Mouse (Mus musculus): Measurements from ENCODE around the gene Osbpl5. TPM values are rescaled to one million over a fixed set of nuclear protein-coding genes. Genes with fewer than 3 reads are reported as not detected.

Gene Osbpl5
- polyA plus RNA-seq (2016; fragmentation: Nextera tagmentation; extraction: Ambion mirVana) = 36.6 and 40.3 TPM in 2 replicates

DNA sequence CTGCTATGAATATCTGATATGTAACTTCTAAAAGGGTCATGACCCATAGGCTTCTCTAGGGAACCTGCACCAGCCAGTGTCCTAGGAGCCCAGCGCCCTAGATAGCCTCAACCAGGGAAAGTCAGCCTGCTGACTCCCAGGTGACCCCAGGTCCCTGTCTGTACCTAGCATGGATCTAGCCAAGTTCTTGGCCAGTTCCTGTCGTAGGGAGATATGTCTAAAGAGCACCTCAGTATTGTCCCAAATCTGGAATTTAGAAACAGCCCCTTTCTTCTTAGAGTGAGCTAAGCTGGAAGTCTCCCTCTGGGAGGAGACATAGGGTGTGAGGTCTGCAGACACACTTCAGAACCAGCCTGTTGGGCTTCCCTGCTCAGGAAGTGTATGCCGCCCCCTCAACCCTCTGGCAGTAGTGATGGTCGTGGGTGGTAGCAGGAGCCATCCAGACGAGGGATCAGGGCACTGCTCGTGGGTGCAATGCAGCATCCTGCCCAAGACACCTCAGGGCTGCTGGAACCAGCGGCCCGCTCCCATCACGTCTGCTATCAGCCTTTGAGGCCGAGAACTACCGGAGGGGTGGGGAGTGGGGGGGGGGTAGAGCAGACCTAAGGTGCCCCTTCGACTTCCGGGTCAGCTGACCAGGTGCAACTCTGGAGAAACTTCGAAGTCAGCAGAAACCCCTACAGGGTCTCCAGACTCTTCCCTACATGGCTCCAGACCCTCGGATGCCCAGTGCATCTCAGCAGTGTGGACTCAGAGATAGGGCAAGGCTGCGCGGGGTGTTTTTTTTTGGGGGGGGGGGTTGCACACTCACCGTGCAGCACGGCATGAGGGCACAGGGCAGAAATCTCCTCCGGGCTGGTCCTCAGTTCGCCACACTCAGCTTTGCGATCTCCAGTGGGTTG lies at the start of gene Osbpl5:
TSS of gene Osbpl5 (minus strand) at position 861 of the 902 bp plus-strand sequence.
- H3K4me1 ChIP-seq (replicated peaks) = peaks cover 28% of the 10 kb centered on the region
- peaks cover 43% of the 10 kb centered on the region for H3K27me3 ChIP-seq (replicated peaks)
- 23% methylated on average over 22 of the region's 22 CpGs for WGBS
- peak; percentile 15 for ATAC-seq (ENCODE audit: insufficient number of reproducible peaks, low FRiP score)
- peak within 1 kb of the TSS; percentile 68 for H3K4me2 ChIP-seq
- no peaks in the 10 kb centered on the region for H3K9me3 ChIP-seq (replicated peaks)
- peak within 1 kb of the TSS; percentile 24; the same call in 1 of the 2 replicates for H3K9ac ChIP-seq
- H3K36me3 ChIP-seq = no peaks in the 10 kb centered on the region
- no peak within 1 kb of the TSS for H3K27ac ChIP-seq (ENCODE audit: poor library complexity, severe bottlenecking)
- peak within 1 kb of the TSS; percentile 35 for H3K4me3 ChIP-seq

- Histone ChIP-seq H3K27ac (ENCODE audit: poor library complexity, severe bottlenecking) (no peak overlapping the region), H3K27me3 (replicated peaks) (no peaks in the 10 kb centered on the region), H3K36me3 (peaks cover 91% of the 10 kb centered on the region), H3K4me2 (no peak overlapping the region), H3K4me1 (replicated peaks) (no peaks in the 10 kb centered on the region), H3K9ac (no peak overlapping the region), H3K9me3 (replicated peaks) (no peaks in the 10 kb centered on the region), H3K4me3 (no peak overlapping the region)
- WGBS = 68% methylated on average over 5 of the region's 5 CpGs
- ATAC-seq (ENCODE audit: insufficient number of reproducible peaks, low FRiP score) = no peak
These were observed 48.4 kb upstream of the Osbpl5 start for GRCm38 (mm10) chr7:143805199-143805624.

DNA sequence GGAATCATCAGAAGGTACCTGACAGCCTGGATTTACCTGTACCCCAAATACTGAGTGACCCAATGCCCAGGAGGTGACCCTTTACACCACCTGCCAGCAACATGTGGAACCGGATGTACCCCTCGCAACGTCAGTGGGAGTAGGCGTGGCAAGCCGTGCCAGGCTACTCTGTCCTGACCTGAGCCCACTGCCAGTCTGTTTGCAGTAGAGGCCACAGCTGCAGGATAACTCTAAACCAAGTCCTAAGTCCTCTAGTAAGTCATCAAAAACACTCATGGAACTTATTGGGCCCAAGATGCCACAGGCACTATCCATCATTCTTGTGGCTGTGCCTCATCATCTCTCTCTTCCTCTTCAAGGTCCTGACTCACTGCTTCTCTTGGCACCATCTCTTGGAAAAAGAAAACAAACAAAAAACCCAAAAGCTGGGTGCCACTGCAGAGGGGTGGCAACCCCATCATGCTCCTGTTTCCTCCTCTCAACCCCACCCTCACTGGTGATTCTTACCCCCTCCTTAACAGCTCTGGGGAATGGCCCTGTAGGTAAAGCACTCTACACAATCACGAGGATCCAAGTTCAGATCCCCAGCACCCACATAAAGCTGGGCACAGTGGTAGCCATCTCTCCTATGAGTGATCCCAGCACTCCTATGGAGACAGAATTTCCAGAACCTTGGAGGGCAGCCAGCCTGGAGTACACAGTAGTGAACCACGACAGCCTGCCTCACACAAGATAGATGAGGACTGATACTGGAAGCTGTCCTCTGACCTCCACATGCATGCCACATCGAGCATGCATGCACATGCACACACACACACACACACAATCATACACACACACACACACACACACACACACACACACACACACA lies 44.6 kb upstream of the Osbpl5 start:
- 93% methylated on average over 8 of the region's 8 CpGs for WGBS
- no peak for ATAC-seq (ENCODE audit: insufficient number of reproducible peaks, low FRiP score)
- peaks cover 92% of the 10 kb centered on the region for H3K36me3 ChIP-seq

GRCm38 (mm10) chr7:143800770-143801169 lies 44.0 kb upstream of the Osbpl5 start:
- 86% methylated on average over 1 of the region's 1 CpGs for WGBS
- no peaks in the 10 kb centered on the region for H3K4me1 ChIP-seq (replicated peaks)
- H3K4me2 ChIP-seq = no peak overlapping the region
- H3K9me3 ChIP-seq (replicated peaks) = no peaks in the 10 kb centered on the region
- no peak overlapping the region for H3K27ac ChIP-seq (ENCODE audit: poor library complexity, severe bottlenecking)
- no peaks in the 10 kb centered on the region for H3K27me3 ChIP-seq (replicated peaks)
- no peak overlapping the region for H3K9ac ChIP-seq
- no peak for ATAC-seq (ENCODE audit: insufficient number of reproducible peaks, low FRiP score)
- no peak overlapping the region for H3K4me3 ChIP-seq
- peaks cover 93% of the 10 kb centered on the region for H3K36me3 ChIP-seq

More for the DNA sequence above, 44.6 kb upstream of the Osbpl5 start:
- H3K27me3 ChIP-seq (replicated peaks) = no peaks in the 10 kb centered on the region
- no peak overlapping the region for H3K9ac ChIP-seq
- no peak overlapping the region for H3K4me2 ChIP-seq
- no peak overlapping the region for H3K4me3 ChIP-seq
- no peak overlapping the region for H3K27ac ChIP-seq (ENCODE audit: poor library complexity, severe bottlenecking)
- no peaks in the 10 kb centered on the region for H3K4me1 ChIP-seq (replicated peaks)
- no peaks in the 10 kb centered on the region for H3K9me3 ChIP-seq (replicated peaks)

DNA sequence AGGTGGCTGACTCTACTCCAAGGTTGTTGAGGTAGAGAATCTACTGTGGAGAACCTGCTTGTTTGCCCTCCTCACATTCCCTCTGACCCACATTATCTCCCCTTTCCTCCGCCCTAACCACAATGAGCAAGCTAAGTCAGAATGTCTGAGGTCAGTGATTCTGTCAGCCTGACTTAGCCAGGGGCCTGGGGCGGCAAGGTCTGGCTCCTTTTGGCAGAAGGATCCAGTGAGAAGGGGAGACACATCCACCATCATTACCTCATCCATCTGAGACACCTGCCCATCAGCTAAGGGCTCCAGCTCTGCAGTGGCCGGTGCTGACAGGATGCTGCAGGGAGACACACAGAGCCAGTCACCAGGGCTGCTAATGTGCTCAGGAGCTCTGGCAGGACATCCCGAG lies 42.0 kb upstream of the Osbpl5 start:
- no peak overlapping the region for H3K4me3 ChIP-seq
- peaks cover 88% of the 10 kb centered on the region for H3K36me3 ChIP-seq
- H3K27me3 ChIP-seq (replicated peaks) = no peaks in the 10 kb centered on the region
- H3K9ac ChIP-seq = no peak overlapping the region
- no peaks in the 10 kb centered on the region for H3K4me1 ChIP-seq (replicated peaks)
- H3K27ac ChIP-seq (ENCODE audit: poor library complexity, severe bottlenecking) = no peak overlapping the region
- 82% methylated on average over 4 of the region's 4 CpGs for WGBS
- H3K4me2 ChIP-seq = no peak overlapping the region
- no peak for ATAC-seq (ENCODE audit: insufficient number of reproducible peaks, low FRiP score)
- no peaks in the 10 kb centered on the region for H3K9me3 ChIP-seq (replicated peaks)

GRCm38 (mm10) chr7:143793121-143793520 lies 36.3 kb upstream of the Osbpl5 start:
- H3K27ac ChIP-seq (ENCODE audit: poor library complexity, severe bottlenecking) = no peak overlapping the region
- peaks cover 33% of the 10 kb centered on the region for H3K36me3 ChIP-seq
- no peaks in the 10 kb centered on the region for H3K4me1 ChIP-seq (replicated peaks)
- WGBS = 54% methylated on average over 4 of the region's 4 CpGs
- no peaks in the 10 kb centered on the region for H3K27me3 ChIP-seq (replicated peaks)
- H3K9ac ChIP-seq = no peak overlapping the region
- H3K4me2 ChIP-seq = no peak overlapping the region
- 0 out of 2 replicates have a peak, but pooled peaks cover 4% of the 10 kb centered on the region for H3K9me3 ChIP-seq (replicated peaks)
- ATAC-seq (ENCODE audit: insufficient number of reproducible peaks, low FRiP score) = no peak
- no peak overlapping the region for H3K4me3 ChIP-seq

DNA sequence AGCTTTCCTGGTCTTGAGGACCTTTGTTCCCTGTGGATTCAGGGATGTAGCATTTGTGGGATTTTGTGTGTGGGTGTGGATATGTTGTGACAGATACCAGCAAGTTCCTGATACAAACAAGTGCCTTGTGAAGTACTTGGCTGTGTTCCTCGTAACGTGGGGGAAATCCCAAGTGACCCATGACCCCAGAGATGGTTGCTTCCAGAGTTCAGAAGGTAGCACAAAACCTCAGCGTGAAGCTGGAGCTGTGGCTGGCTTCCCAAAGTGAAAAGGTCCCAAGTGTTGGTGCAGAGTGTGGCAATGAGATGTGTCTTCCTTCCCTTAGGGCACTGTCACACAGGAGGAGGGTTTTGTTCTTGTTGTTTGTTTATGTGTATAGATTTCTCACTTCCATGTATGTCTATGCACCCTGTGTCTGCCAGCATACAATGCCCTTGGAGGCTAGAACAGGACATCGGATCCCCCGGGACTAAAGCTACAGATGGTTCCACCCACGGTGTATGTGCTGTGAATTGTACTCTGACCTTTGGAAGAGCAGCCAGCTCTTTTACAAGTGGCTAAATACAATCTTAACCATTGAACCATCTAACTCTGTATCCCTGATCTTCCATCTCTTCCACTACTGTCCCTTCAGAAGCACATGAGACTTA lies 35.7 kb upstream of the Osbpl5 start:
- peaks cover 26% of the 10 kb centered on the region for H3K36me3 ChIP-seq
- H3K4me2 ChIP-seq = no peak overlapping the region
- no peak overlapping the region for H3K4me3 ChIP-seq
- H3K27ac ChIP-seq (ENCODE audit: poor library complexity, severe bottlenecking) = no peak overlapping the region
- H3K27me3 ChIP-seq (replicated peaks) = no peaks in the 10 kb centered on the region
- H3K9ac ChIP-seq = no peak overlapping the region
- no peaks in the 10 kb centered on the region for H3K4me1 ChIP-seq (replicated peaks)
- 0 out of 2 replicates have a peak, but pooled peaks cover 4% of the 10 kb centered on the region for H3K9me3 ChIP-seq (replicated peaks)
- no peak for ATAC-seq (ENCODE audit: insufficient number of reproducible peaks, low FRiP score)
- 70% methylated on average over 6 of the region's 6 CpGs for WGBS

- peaks cover 10% of the 10 kb centered on the region for H3K27me3 ChIP-seq (replicated peaks)
- H3K27ac ChIP-seq (ENCODE audit: poor library complexity, severe bottlenecking) = peak within 1 kb of the TSS; percentile 75
- no peaks in the 10 kb centered on the region for H3K9me3 ChIP-seq (replicated peaks)
- H3K4me3 ChIP-seq = peak within 1 kb of the TSS; percentile 56
- peaks cover 9% of the 10 kb centered on the region for H3K36me3 ChIP-seq
- ATAC-seq (ENCODE audit: insufficient number of reproducible peaks, low FRiP score) = peak; percentile 84
- peaks cover 24% of the 10 kb centered on the region for H3K4me1 ChIP-seq (replicated peaks)
- WGBS = 2% methylated on average over 21 of the region's 21 CpGs
- peak within 1 kb of the TSS; percentile 65 for H3K9ac ChIP-seq
- peak within 1 kb of the TSS; percentile 84 for H3K4me2 ChIP-seq
These were observed 27.4 kb upstream of the Osbpl5 start, which contains the start of gene Mrgpre for GRCm38 (mm10) chr7:143783996-143784829. Gene Mrgpre (minus strand): TSS chr7:143784500.

DNA sequence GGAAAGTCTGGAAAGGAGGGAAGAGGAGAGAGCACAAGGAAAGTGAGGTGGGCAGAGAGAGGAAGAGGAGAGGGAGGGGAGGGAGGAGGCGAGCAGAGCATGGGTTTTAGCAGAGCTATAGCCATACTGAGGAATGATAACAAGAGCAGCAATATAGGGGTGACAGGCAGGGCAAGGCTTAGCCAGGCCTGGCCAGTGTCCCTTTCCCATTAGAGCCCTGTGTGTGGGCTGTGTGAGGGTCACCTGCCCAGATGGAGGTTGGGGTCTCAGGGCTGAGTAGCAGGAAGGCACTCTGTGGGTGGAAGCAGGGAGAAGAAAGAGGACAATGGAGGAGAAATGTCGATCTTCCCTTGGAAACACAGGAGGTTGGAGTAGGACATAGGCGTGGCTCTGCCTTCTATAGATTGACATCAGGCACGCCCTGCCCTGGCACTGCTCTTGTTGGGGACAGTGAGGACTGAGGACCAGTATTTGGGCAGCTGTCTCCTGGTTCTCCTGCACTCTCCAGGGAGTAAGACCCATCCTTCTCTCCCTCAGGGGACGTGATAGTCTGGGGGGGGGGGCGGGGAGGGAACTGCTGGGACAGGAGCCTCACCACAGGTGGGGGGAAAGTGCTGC lies 26.7 kb upstream of the Osbpl5 start:
- H3K36me3 ChIP-seq = peaks cover 9% of the 10 kb centered on the region
- H3K27me3 ChIP-seq (replicated peaks) = peaks cover 10% of the 10 kb centered on the region
- H3K27ac ChIP-seq (ENCODE audit: poor library complexity, severe bottlenecking) = peak overlapping the region; percentile 70
- H3K4me1 ChIP-seq (replicated peaks) = peaks cover 24% of the 10 kb centered on the region
- no peaks in the 10 kb centered on the region for H3K9me3 ChIP-seq (replicated peaks)
- H3K4me2 ChIP-seq = peak overlapping the region; percentile 84
- H3K9ac ChIP-seq = peak overlapping the region; percentile 65
- ATAC-seq (ENCODE audit: insufficient number of reproducible peaks, low FRiP score) = peak; percentile 45
- H3K4me3 ChIP-seq = peak overlapping the region; percentile 56
- WGBS = 15% methylated on average over 6 of the region's 6 CpGs

DNA sequence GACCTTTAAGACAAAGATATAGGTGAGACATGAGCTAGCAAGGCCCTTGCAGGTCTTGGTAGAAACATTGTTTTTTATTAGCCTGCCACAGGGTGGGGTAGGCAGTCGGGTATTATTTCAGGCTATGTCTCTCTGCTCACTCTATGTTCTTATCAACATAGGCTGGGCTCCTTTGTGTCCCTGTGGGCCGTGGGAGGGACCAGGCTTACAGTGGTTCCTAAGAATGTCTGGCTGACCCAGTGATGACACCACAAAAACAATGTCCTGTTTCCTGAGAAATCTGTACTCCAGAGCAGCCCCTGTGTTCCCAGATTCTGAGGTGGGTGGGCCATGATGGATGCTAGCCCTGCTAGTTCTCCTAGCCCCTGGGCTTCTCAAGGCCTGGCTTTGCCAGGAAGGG lies 20.6 kb upstream of the Osbpl5 start:
- Histone ChIP-seq H3K4me1 (replicated peaks) (peaks cover 10% of the 10 kb centered on the region), H3K4me3 (no peak overlapping the region), H3K9ac (no peak overlapping the region), H3K9me3 (replicated peaks) (no peaks in the 10 kb centered on the region), H3K27ac (ENCODE audit: poor library complexity, severe bottlenecking) (no peak overlapping the region), H3K4me2 (no peak overlapping the region), H3K27me3 (replicated peaks) (peaks cover 14% of the 10 kb centered on the region), H3K36me3 (peaks cover 9% of the 10 kb centered on the region)
- WGBS = 15% methylated on average over 2 of the region's 2 CpGs
- no peak for ATAC-seq (ENCODE audit: insufficient number of reproducible peaks, low FRiP score)
